Mouse (Mus musculus) MEL (cell line): ENCODE results near the gene Abhd17a.

Experiments used
- CTCF ChIP-seq, 3 experiments: IDR thresholded peaks in 2 of 3; conservative IDR thresholded peaks in 1 of 3; 2 replicates each; pipeline ENCODE4 v1.5.1; 2011 to 2012; ENCODE audit warnings: low read length in 3 of 3, low read depth in 2 of 3, mild to moderate bottlenecking in 2 of 3, improper control_type of control experiment in 1 of 3, inconsistent platforms in 1 of 3, mixed read lengths in 1 of 3, moderate library complexity in 1 of 3; ENCODE audit not compliant: control insufficient read depth in 1 of 3, insufficient read depth in 1 of 3, poor library complexity in 1 of 3, severe bottlenecking in 1 of 3
- GATA1 ChIP-seq: IDR thresholded peaks from 2 replicates; pipeline ENCODE4 v1.6.1; 2011; ENCODE audit warnings: low read depth, low read length, improper control_type of control experiment
- TAL1 ChIP-seq: IDR thresholded peaks from 2 replicates; pipeline ENCODE4 v1.6.1; 2012; ENCODE audit warnings: mild to moderate bottlenecking, inconsistent platforms, low read length, moderate library complexity, mixed read lengths

DNA sequence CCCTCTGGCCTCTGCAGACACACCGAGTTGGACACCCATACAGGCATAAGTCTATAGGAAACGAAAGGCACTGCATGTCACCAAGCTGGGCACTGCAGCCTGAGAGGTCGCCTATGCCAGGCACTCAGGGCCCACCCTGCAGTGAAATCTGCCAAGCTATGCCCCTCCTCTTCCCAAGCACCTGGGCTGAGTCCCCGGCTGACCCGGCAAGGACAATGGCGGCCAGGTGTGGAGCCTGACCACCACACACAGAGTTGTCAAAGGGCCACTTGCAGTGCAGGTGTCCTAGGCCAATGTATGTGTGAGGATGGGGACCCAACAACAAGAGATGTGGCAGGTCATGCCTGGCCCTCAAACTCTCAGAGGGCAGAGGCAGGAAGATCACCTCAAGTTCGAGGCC, 30.7 kb downstream of the Abhd17a start:
- TF ChIP-seq GATA1 (no peak), CTCF (IDR thresholded peaks at IDR 0.05 in 2 of 3, conservative IDR thresholded peaks at IDR 0.05 in 1 of 3; ENCODE audit: control insufficient read depth in 1 of 3, insufficient read depth in 1 of 3, low read depth in 2 of 3, low read length in 3 of 3, poor library complexity in 1 of 3, severe bottlenecking in 1 of 3) (no peak), TAL1 (no peak)
